Mouse (Mus musculus): ENCODE data around the gene Rnf169.

DNA sequence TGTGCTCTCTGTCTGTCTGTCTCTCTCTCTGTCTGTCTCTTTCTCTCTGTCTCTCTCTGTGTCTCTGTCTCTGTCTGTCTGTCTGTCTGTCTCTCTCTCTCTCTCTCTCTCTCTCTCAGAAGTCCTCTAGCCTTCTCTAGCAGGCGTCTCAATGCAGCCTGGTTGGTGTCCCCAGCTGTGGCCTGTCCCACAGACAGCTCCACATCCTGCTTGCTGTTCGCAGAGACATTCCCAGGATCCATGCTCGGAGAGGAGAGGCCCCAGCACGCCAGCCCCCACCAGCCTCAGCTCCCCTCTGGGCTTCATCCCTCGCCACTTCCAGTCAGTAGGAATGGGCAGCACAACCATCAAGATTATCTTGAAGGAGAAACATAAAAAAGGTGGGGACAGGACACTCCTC, 47.1 kb upstream of the Rnf169 start:
- TF ChIP-seq EP300 (optimal IDR thresholded peaks at IDR 0.05) (no peak), CTCF (IDR thresholded peaks at IDR 0.05; ENCODE audit: low read depth) (no peak)

Data from stomach, postnatal 0 days (tissue).